Mouse (Mus musculus) hindbrain, embryonic 10.5 days (tissue): ENCODE results near the gene Bend4. TPM values are rescaled to one million over a fixed set of nuclear protein-coding genes. Genes with fewer than 3 reads are reported as not detected.

Experiments used
- DNase-seq: peaks from one replicate; pipeline ENCODE4 v3.0.0-alpha.2; 2017; ENCODE audit warnings: low spot score
- H3K27ac ChIP-seq: fragments of 300-500 bp; sonication (generic); 2 replicates; pipeline ENCODE4 v1.5.1; 2016; ENCODE audit warnings: mild to moderate bottlenecking, moderate library complexity
- H3K27me3 ChIP-seq: fragments of 300-500 bp; sonication (generic); 2 replicates; pipeline ENCODE4 v1.6.1; 2016; ENCODE audit warnings: mild to moderate bottlenecking; ENCODE audit not compliant: poor library complexity, insufficient read depth, severe bottlenecking
- H3K36me3 ChIP-seq: fragments of 300-500 bp; sonication (generic); 2 replicates; pipeline ENCODE4 v1.6.1; 2016; ENCODE audit warnings: mild to moderate bottlenecking, moderate library complexity
- H3K4me1 ChIP-seq: fragments of 300-500 bp; sonication (generic); replicated peaks from 2 replicates; pipeline ENCODE4 v1.6.1; 2016; ENCODE audit warnings: mild to moderate bottlenecking
- H3K4me3 ChIP-seq: fragments of 300-500 bp; sonication (generic); 2 replicates; pipeline ENCODE4 v1.5.1; 2016; ENCODE audit warnings: mild to moderate bottlenecking, moderate library complexity
- H3K9me3 ChIP-seq: fragments of 300-500 bp; sonication (generic); 2 replicates; pipeline ENCODE4 v1.6.1; 2016; ENCODE audit warnings: mild to moderate bottlenecking, moderate library complexity
- WGBS: fragments of 180-500 bp; shearing (Covaris S2); methylation state at CpG from one replicate; pipeline ENCODE4 v1.1.7; 2016; 5-methylcytosine and 5-hydroxymethylcytosine counted together
- polyA plus RNA-seq: library from polyadenylated mRNA; unstranded; fragments of >200 nt; fragmentation: Nextera tagmentation; extraction: Ambion mirVana; gene quantifications from 2 replicates; pipeline ENCODE4 v1.2.1, GENCODE M21; 2016

Gene Bend4
- polyA plus RNA-seq, 1 experiment from 2014 or later = 8.7 TPM

- H3K4me1 ChIP-seq = no peaks in the 10 kb centered on the region
- H3K9me3 ChIP-seq = no peaks in the 10 kb centered on the region
- H3K27me3 ChIP-seq = no peaks in the 10 kb centered on the region
- H3K36me3 ChIP-seq = peaks cover 41% of the 10 kb centered on the region
- H3K27ac ChIP-seq = no peak overlapping the region
- 78% methylated on average over 7 of the region's 7 CpGs for WGBS
- DNase-seq = no peak
- no peak overlapping the region for H3K4me3 ChIP-seq
Observed at GRCm38 (mm10) chr5:67404380-67404779, 23.7 kb downstream of the Bend4 start.

GRCm38 (mm10) chr5:67401612-67402011 is 26.5 kb downstream of the Bend4 start:
- Histone ChIP-seq H3K27me3 (no peaks in the 10 kb centered on the region), H3K27ac (no peak overlapping the region), H3K9me3 (no peaks in the 10 kb centered on the region), H3K36me3 (peaks cover 62% of the 10 kb centered on the region), H3K4me3 (no peak overlapping the region), H3K4me1 (no peaks in the 10 kb centered on the region)
- WGBS = 83% methylated on average over 9 of the region's 9 CpGs
- no peak for DNase-seq

GRCm38 (mm10) chr5:67400608-67401480 is 27.3 kb downstream of the Bend4 start:
- Histone ChIP-seq H3K27me3 (no peaks in the 10 kb centered on the region), H3K36me3 (peaks cover 62% of the 10 kb centered on the region), H3K9me3 (no peaks in the 10 kb centered on the region), H3K4me3 (no peak overlapping the region), H3K4me1 (no peaks in the 10 kb centered on the region), H3K27ac (no peak overlapping the region)
- DNase-seq = no peak
- WGBS = 92% methylated on average over 12 of the region's 12 CpGs

GRCm38 (mm10) chr5:67399876-67400607 is 28.1 kb downstream of the Bend4 start:
- Histone ChIP-seq H3K27me3 (no peaks in the 10 kb centered on the region), H3K4me3 (no peak overlapping the region), H3K27ac (no peak overlapping the region), H3K36me3 (peaks cover 58% of the 10 kb centered on the region), H3K4me1 (no peaks in the 10 kb centered on the region), H3K9me3 (no peaks in the 10 kb centered on the region)
- DNase-seq = no peak
- WGBS = 95% methylated on average over 28 of the region's 28 CpGs

- 86% methylated on average over 14 of the region's 14 CpGs for WGBS
- H3K4me1 ChIP-seq = no peaks in the 10 kb centered on the region
Observed at GRCm38 (mm10) chr5:67397186-67397585, 30.9 kb downstream of the Bend4 start.

DNA sequence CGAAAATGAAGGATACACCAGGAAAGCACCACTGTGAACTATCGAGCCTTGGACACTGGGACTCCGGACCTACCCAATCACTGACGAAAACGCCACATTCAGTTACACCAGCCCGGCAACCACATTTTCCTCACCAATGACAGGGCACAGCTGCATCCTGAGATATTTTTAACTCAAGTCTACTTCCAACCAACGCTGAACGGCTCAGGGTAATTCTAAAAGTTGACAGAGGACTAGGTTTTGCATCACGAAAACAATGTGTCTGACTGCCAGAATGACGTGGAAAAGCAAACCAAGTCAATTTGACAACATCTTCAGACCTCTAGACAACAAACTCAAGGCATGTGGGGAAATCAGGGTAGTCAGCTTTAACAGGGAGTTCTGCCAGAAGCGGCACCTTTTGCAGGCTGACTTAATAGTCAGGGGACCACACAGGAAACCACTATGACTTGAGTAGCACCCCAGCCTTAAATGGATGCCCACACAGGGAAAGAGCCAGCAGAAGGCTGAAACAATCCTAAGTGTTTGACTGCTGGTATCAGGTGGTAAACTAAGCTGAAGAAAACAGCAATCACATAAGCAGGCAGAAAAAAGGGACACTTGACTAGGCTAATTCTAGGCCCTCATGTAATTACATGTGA is 32.8 kb downstream of the Bend4 start:
- Histone ChIP-seq H3K27ac (no peak overlapping the region), H3K36me3 (peaks cover 32% of the 10 kb centered on the region), H3K4me3 (no peak overlapping the region), H3K4me1 (no peaks in the 10 kb centered on the region), H3K9me3 (no peaks in the 10 kb centered on the region), H3K27me3 (no peaks in the 10 kb centered on the region)
- 94% methylated on average over 11 of the region's 11 CpGs for WGBS
- no peak for DNase-seq

More at GRCm38 (mm10) chr5:67397186-67397585, 30.9 kb downstream of the Bend4 start:
- Histone ChIP-seq H3K27me3 (no peaks in the 10 kb centered on the region), H3K9me3 (no peaks in the 10 kb centered on the region), H3K4me3 (no peak overlapping the region), H3K36me3 (peaks cover 32% of the 10 kb centered on the region), H3K27ac (no peak overlapping the region)
- no peak for DNase-seq

DNA sequence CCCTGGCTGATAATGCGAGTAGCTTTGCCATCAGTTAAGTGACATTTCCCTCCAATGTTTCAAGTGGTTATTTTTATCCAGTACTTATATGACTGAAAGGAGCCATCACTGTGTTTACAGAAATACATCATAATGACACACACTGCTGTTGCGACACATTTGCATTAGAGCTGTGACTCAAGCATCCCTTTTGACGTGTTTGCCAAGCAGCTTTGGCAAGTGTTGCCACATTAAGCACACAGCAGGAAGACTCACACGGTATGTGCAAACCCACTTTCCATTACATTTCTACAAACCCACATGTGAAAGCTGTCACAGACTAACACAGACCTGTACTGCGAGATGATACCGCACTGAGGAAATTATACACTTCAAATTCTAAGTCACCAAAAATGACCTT is 34.2 kb downstream of the Bend4 start:
- DNase-seq = no peak
- H3K27me3 ChIP-seq = no peaks in the 10 kb centered on the region
- H3K36me3 ChIP-seq = peaks cover 22% of the 10 kb centered on the region
- no peaks in the 10 kb centered on the region for H3K9me3 ChIP-seq
- 97% methylated on average over 6 of the region's 6 CpGs for WGBS
- no peak overlapping the region for H3K4me3 ChIP-seq
- no peak overlapping the region for H3K27ac ChIP-seq
- no peaks in the 10 kb centered on the region for H3K4me1 ChIP-seq

GRCm38 (mm10) chr5:67382556-67382955 is 45.6 kb downstream of the Bend4 start:
- Histone ChIP-seq H3K9me3 (no peaks in the 10 kb centered on the region), H3K27me3 (no peaks in the 10 kb centered on the region), H3K36me3 (peaks cover 7% of the 10 kb centered on the region; the same call in 1 of the 2 replicates), H3K4me3 (no peak overlapping the region), H3K27ac (no peak overlapping the region), H3K4me1 (peaks cover 5% of the 10 kb centered on the region; the same call in 1 of the 2 replicates)
- DNase-seq = no peak
- WGBS = 90% methylated on average over 7 of the region's 7 CpGs

DNA sequence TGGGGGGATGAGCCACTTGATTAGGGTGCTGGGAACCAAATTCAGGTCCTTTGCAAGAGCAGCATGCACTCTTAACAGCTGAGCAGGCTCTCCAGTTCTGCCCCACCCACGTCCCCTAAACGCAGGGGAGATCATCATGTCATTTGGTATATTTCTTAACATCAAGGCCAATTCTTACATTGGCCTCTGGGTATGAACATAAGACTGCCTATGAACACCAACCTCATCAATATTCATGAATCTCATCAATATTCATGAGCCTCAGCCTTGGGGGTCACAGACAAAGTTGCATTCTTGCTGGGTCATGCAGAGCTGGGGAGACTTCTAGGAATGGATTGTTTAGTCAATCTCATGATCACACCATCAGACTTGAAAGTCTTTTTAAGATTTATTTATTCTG is 46.4 kb downstream of the Bend4 start:
- no peak overlapping the region for H3K27ac ChIP-seq
- H3K4me1 ChIP-seq = peaks cover 5% of the 10 kb centered on the region; the same call in 1 of the 2 replicates
- H3K9me3 ChIP-seq = no peaks in the 10 kb centered on the region
- H3K36me3 ChIP-seq = peaks cover 7% of the 10 kb centered on the region; the same call in 1 of the 2 replicates
- peak; percentile 7 for DNase-seq
- H3K27me3 ChIP-seq = no peaks in the 10 kb centered on the region
- 85% methylated on average over 2 of the region's 2 CpGs for WGBS
- H3K4me3 ChIP-seq = no peak overlapping the region

GRCm38 (mm10) chr5:67377044-67377621 is 51.0 kb downstream of the Bend4 start:
- DNase-seq = no peak
- Histone ChIP-seq H3K4me1 (peaks cover 4% of the 10 kb centered on the region; the same call in 1 of the 2 replicates), H3K9me3 (no peaks in the 10 kb centered on the region), H3K27ac (no peak overlapping the region), H3K36me3 (no peaks in the 10 kb centered on the region), H3K4me3 (no peak overlapping the region), H3K27me3 (no peaks in the 10 kb centered on the region)
- WGBS = 86% methylated on average over 8 of the region's 8 CpGs

DNA sequence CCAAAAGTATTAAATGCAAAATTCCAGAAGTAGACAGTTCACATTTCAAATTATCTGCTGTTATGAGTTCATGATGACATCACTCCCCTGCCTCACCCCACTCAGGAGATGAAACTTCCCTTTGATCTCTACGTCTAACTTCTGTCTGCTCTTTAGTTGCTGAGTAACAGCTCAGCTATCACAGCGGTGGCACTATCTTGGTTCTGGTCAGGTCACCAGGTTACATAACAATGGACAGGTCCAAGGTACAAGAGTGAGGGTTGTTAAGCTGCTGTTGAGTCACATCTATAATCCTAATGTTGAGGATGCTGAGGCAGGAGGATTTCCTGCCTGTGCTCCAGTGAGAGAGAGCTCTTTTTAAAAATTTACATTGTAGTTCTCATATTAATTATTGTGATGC is 65.2 kb downstream of the Bend4 start:
- Histone ChIP-seq H3K27ac (no peak overlapping the region), H3K9me3 (no peaks in the 10 kb centered on the region), H3K27me3 (no peaks in the 10 kb centered on the region), H3K4me3 (no peak overlapping the region), H3K4me1 (no peaks in the 10 kb centered on the region; the same call in 1 of the 2 replicates), H3K36me3 (no peaks in the 10 kb centered on the region)
- no peak for DNase-seq
- 75% methylated on average over 2 of the region's 2 CpGs for WGBS

DNA sequence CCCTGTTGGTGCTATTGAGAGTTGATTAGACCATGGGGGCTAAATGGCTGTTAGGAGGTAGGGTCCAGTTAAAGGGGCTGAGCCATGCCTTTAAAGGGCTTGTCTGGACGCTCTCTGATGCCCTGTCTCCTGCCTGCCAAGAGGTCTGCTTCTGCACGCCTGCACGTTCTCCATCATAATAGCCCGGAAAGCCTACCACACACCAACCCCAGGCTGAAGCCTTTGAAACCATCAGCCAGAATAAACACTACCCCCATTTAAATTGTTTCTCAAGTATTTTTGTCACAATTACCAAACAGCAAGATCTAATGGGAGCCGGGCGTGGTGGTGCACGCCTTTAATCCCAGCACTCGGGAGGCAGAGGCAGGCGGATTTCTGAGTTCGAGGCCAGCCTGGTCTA is 65.8 kb downstream of the Bend4 start:
- H3K36me3 ChIP-seq = no peaks in the 10 kb centered on the region
- 97% methylated on average over 10 of the region's 10 CpGs for WGBS

More for the DNA sequence above, 65.8 kb downstream of the Bend4 start:
- H3K27ac ChIP-seq = no peak overlapping the region
- H3K27me3 ChIP-seq = no peaks in the 10 kb centered on the region
- H3K4me1 ChIP-seq = no peaks in the 10 kb centered on the region; the same call in 1 of the 2 replicates
- no peak overlapping the region for H3K4me3 ChIP-seq
- no peak for DNase-seq
- no peaks in the 10 kb centered on the region for H3K9me3 ChIP-seq
